ENCODE assay signal across 7 mouse cellular contexts in genomic region chr10:128082880-128083421, GRCm38 (mm10). TPM values are rescaled to one million over a fixed set of nuclear protein-coding genes. Genes with fewer than 3 reads are reported as not detected.
DNase-seq lines count a peak whose midpoint lies in the region; ATAC-seq lines count a peak whose summit lies in the region.

Gene Atp5b (plus strand): TSS chr10:128083273.

- H3K4me1 ChIP-seq in embryonic facial prominence, embryonic 11.5 days (ENCODE audit: control insufficient read depth, insufficient read depth, low read length) = no peaks in the 10 kb centered on the region
- H3K4me1 ChIP-seq in limb, embryonic 10.5 days = peaks cover 14% of the 10 kb centered on the region
- peaks cover 31% of the 10 kb centered on the region for H3K4me1 ChIP-seq in midbrain, embryonic 13.5 days (replicated peaks)

- peak within 1 kb of the TSS; percentile 60 for H3K27ac ChIP-seq in embryonic facial prominence, embryonic 11.5 days (replicated peaks; ENCODE audit: low read depth, low read length)
- peak within 1 kb of the TSS; percentile 95 for H3K27ac ChIP-seq in limb, embryonic 10.5 days
- peak within 1 kb of the TSS; percentile 91 for H3K27ac ChIP-seq in midbrain, embryonic 13.5 days

- ATAC-seq in embryonic facial prominence, embryonic 11.5 days (replicated peaks; ENCODE audit: insufficient number of reproducible peaks, low FRiP score, low TSS enrichment, low read depth) = peak; percentile 97
- peak; percentile 92 for ATAC-seq in granulocyte monocyte progenitor cell, adult 5-6 weeks (replicated peaks; ENCODE audit: poor library complexity, severe bottlenecking)
- ATAC-seq in midbrain, embryonic 13.5 days = peak; percentile 99

- peak; percentile 96 for DNase-seq in adrenal gland, postnatal 14 days
- peak; percentile 100 for DNase-seq in embryonic facial prominence, embryonic 11.5 days (ENCODE audit: low spot score)
- peak; percentile 99 for DNase-seq in kidney, adult 11 months
- DNase-seq in limb, embryonic 10.5 days (ENCODE audit: low spot score) = peak; percentile 90
- peak; percentile 91 for DNase-seq in spleen, adult 12 weeks (ENCODE audit: low spot score)

- peaks cover 7% of the 10 kb centered on the region; the same call in 1 of the 2 replicates for H3K36me3 ChIP-seq in embryonic facial prominence, embryonic 11.5 days (replicated peaks; ENCODE audit: control insufficient read depth, insufficient read depth, low read depth, low read length)
- H3K36me3 ChIP-seq in limb, embryonic 10.5 days = peaks cover 48% of the 10 kb centered on the region
- peaks cover 35% of the 10 kb centered on the region for H3K36me3 ChIP-seq in midbrain, embryonic 13.5 days

- peak within 1 kb of the TSS; percentile 91 for H3K4me3 ChIP-seq in embryonic facial prominence, embryonic 11.5 days (ENCODE audit: low read depth, low read length)
- H3K4me3 ChIP-seq in limb, embryonic 10.5 days = peak within 1 kb of the TSS; percentile 79
- H3K4me3 ChIP-seq in midbrain, embryonic 13.5 days (replicated peaks) = peak within 1 kb of the TSS; percentile 92

- H3K27me3 ChIP-seq in embryonic facial prominence, embryonic 11.5 days (ENCODE audit: control insufficient read depth, insufficient read depth, low read length) = no peaks in the 10 kb centered on the region
- no peaks in the 10 kb centered on the region for H3K27me3 ChIP-seq in limb, embryonic 10.5 days (ENCODE audit: low read depth, poor library complexity, severe bottlenecking)
- H3K27me3 ChIP-seq in midbrain, embryonic 13.5 days = no peaks in the 10 kb centered on the region

- under 1% methylated on average over 34 of the region's 34 CpGs for WGBS in embryonic facial prominence, embryonic 11.5 days
- under 1% methylated on average over 34 of the region's 34 CpGs for WGBS in limb, embryonic 10.5 days
- under 1% methylated on average over 34 of the region's 34 CpGs for WGBS in midbrain, embryonic 13.5 days

- H3K9me3 ChIP-seq in embryonic facial prominence, embryonic 11.5 days (replicated peaks; ENCODE audit: control insufficient read depth, low read length) = no peaks in the 10 kb centered on the region
- H3K9me3 ChIP-seq in limb, embryonic 10.5 days (replicated peaks) = no peaks in the 10 kb centered on the region
- no peaks in the 10 kb centered on the region for H3K9me3 ChIP-seq in midbrain, embryonic 13.5 days

- peak within 1 kb of the TSS; percentile 98 for H3K9ac ChIP-seq in embryonic facial prominence, embryonic 11.5 days (replicated peaks; ENCODE audit: low read length)
- H3K9ac ChIP-seq in midbrain, embryonic 13.5 days (replicated peaks) = peak within 1 kb of the TSS; percentile 97

- H3K4me2 ChIP-seq in embryonic facial prominence, embryonic 11.5 days (ENCODE audit: low read depth, low read length) = peak within 1 kb of the TSS; percentile 89
- peak within 1 kb of the TSS; percentile 89 for H3K4me2 ChIP-seq in midbrain, embryonic 13.5 days (replicated peaks)

RNA-seq across cellular contexts. Expression of gene Atp5b, which starts in this region (rescaled TPM):
- total RNA-seq in adrenal gland, postnatal 14 days (2021) = 4,143 and 4,276 TPM in 2 replicates
- 2,412 and 2,488 TPM in 2 replicates for polyA plus RNA-seq in embryonic facial prominence, embryonic 11.5 days (2014; fragmentation: Nextera tagmentation; extraction: Ambion mirVana)
- 1,867 and 2,007 TPM in 2 replicates for total RNA-seq in granulocyte monocyte progenitor cell, adult 5-6 weeks (2014; fragmentation: Nextera tagmentation)
- total RNA-seq in granulocyte monocyte progenitor cell, adult 5-6 weeks (2017) = 1,997 and 2,300 TPM in 2 replicates
- polyA plus RNA-seq in limb, embryonic 10.5 days (2016; fragmentation: Nextera tagmentation; extraction: Ambion mirVana) = 2,336 and 2,543 TPM in 2 replicates
- 2,005 and 2,018 TPM in 2 replicates for polyA plus RNA-seq in midbrain, embryonic 13.5 days (2015; fragmentation: Nextera tagmentation; extraction: Ambion mirVana)

Comparison
In these comparisons a context has a peak if more than half of its experiments do, and no peak if none do; other contexts are left out.
1. Peak in every context shown above with its lines: DNase-seq, ATAC-seq, H3K4me3 ChIP-seq and H3K27ac ChIP-seq.